Comparison of ENCODE assay signal across 17 mouse cellular contexts in the genomic region with DNA sequence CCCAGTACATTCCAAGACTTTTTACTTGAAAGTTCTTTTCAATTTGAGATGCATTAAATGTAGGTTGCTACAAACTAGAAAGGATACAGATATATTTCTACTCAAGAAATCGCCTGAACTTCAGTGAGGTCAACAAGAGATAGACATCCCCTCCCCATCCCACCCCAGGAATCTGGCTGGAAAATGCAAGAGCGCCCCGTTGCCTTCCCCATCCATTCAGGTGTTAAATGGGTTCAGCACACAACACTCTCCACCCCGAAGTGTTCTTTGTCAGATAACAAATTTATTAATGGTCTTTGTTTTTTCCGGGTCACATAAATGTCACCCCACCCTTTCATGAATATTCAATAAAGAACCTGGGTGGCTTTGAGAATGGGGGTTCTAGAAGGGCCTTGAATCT.
DNase-seq lines count a peak whose midpoint lies in the region; ATAC-seq and TF ChIP-seq lines count a peak whose summit lies in the region.
"Had no signal": no experiment of that assay in that cellular context is flagged by ENCODE, and none has a peak within 500 bp of the region (broad histone marks: within the 10 kb centered on the region; RNA-seq: fewer than 3 reads in every experiment).

No protein-coding gene starts in this region.

- TF ChIP-seq RAD21 in CH12.LX (IDR thresholded peaks at IDR 0.05; ENCODE audit: low read depth, low read length): no peak

- H3K4me1 ChIP-seq in CH12.LX (ENCODE audit: control insufficient read depth in 1 of 2, insufficient read depth in 2 of 2) (peaks cover 6 to 51% of the 10 kb centered on the region in 2 experiments), ES-Bruce4 (ENCODE audit: control insufficient read depth, insufficient read depth, low read length) (peaks cover 11% of the 10 kb centered on the region)
- peaks cover 42% of the 10 kb centered on the region for H3K4me1 ChIP-seq in forebrain, embryonic 12.5 days

- TF ChIP-seq POLR2A in CH12.LX (IDR thresholded peaks at IDR 0.05; ENCODE audit: low read depth, low read length) (no peak), ES-Bruce4 (IDR thresholded peaks at IDR 0.05; ENCODE audit: insufficient read depth, low read length) (no peak), myocyte (IDR thresholded peaks at IDR 0.05; ENCODE audit: insufficient read length, low read depth) (no peak)

- H3K4me3 ChIP-seq in CH12.LX (replicated peaks in 1 of 3; ENCODE audit: low read depth in 2 of 3, low read length in 2 of 3, poor library complexity in 1 of 3) (peak overlapping the region in 1 of 3 experiments; percentile 57), ES-Bruce4 (ENCODE audit: low read depth, low read length) (no peak overlapping the region), myocyte (peak overlapping the region; percentile 63)
- no peak overlapping the region for H3K4me3 ChIP-seq in forebrain, embryonic 12.5 days (replicated peaks)

- H3ac ChIP-seq in myocyte (ENCODE audit: control insufficient read depth, insufficient read length): no peak overlapping the region

- H3K79me2 ChIP-seq in CH12.LX (replicated peaks; ENCODE audit: control insufficient read depth, extremely low read depth, insufficient read depth, poor library complexity, severe bottlenecking) (peaks cover 89% of the 10 kb centered on the region), myocyte (ENCODE audit: control insufficient read depth, insufficient read depth) (peaks cover 28% of the 10 kb centered on the region)

- TF ChIP-seq EP300 in CH12.LX (IDR thresholded peaks at IDR 0.05; ENCODE audit: low read length): no peak
- TF ChIP-seq EP300 in ES-Bruce4 (IDR thresholded peaks at IDR 0.05; ENCODE audit: insufficient read depth, low read depth, low read length): peak; percentile 94

- DNase-seq in CH12.LX (ENCODE audit: extremely low read depth): no peak
- DNase-seq in R1 (ENCODE audit: low read depth, low spot score): peak; percentile 81
- DNase-seq in ovary, adult 18-20 months (ENCODE audit: low spot score): no peak
- DNase-seq: adrenal gland, postnatal 36 days; cerebellum, adult 11 months; cerebellum, adult 2 months; cerebellum, postnatal 36 days; gastrocnemius, postnatal 36 days had no signal

- H3K9me3 ChIP-seq in CH12.LX (replicated peaks; ENCODE audit: low read length) (no peaks in the 10 kb centered on the region), ES-Bruce4 (replicated peaks; ENCODE audit: control insufficient read depth, insufficient read depth, low read length, poor library complexity, severe bottlenecking) (no peaks in the 10 kb centered on the region)
- no peaks in the 10 kb centered on the region for H3K9me3 ChIP-seq in forebrain, embryonic 12.5 days
- H3K9me3 ChIP-seq: embryonic facial prominence, embryonic 12.5 days; embryonic facial prominence, embryonic 15.5 days; forebrain, embryonic 15.5 days; hindbrain, embryonic 12.5 days; hindbrain, embryonic 15.5 days had no signal

- H3K36me3 ChIP-seq in CH12.LX (replicated peaks in 1 of 2; ENCODE audit: control insufficient read depth in 1 of 2, insufficient read depth in 1 of 2, low read length in 1 of 2) (peaks cover 8 to 11% of the 10 kb centered on the region in 2 experiments), ES-Bruce4 (ENCODE audit: control insufficient read depth, insufficient read depth, low read length, poor library complexity, severe bottlenecking) (no peaks in the 10 kb centered on the region), myocyte (ENCODE audit: control insufficient read depth, insufficient read depth) (no peaks in the 10 kb centered on the region)
- H3K36me3 ChIP-seq in forebrain, embryonic 12.5 days (replicated peaks): no peaks in the 10 kb centered on the region
- H3K36me3 ChIP-seq: embryonic facial prominence, embryonic 12.5 days; embryonic facial prominence, embryonic 15.5 days; forebrain, embryonic 15.5 days; hindbrain, embryonic 12.5 days; hindbrain, embryonic 15.5 days had no signal

- no peak for ATAC-seq in forebrain, embryonic 12.5 days (ENCODE audit: low FRiP score)
- ATAC-seq: CD4-positive, CD25-positive, alpha-beta regulatory T cell, adult 4 months had no signal

- 7% methylated on average over 5 of the region's 5 CpGs for WGBS in forebrain, embryonic 12.5 days

- H3K27ac ChIP-seq in CH12.LX (ENCODE audit: insufficient read depth, low read depth) (no peak overlapping the region), ES-Bruce4 (ENCODE audit: insufficient read depth, low read length) (peak overlapping the region; percentile 80; the same call in 1 of the 2 replicates)
- no peak overlapping the region for H3K27ac ChIP-seq in forebrain, embryonic 12.5 days

- H3K4me2 ChIP-seq in CH12.LX (ENCODE audit: insufficient read depth, low read depth, poor library complexity, severe bottlenecking) (peak overlapping the region; percentile 45), myocyte (ENCODE audit: low read depth) (no peak overlapping the region)
- H3K4me2 ChIP-seq in forebrain, embryonic 12.5 days: no peak overlapping the region

- dilution Hi-C loops in CH12.LX (cut with MboI; ENCODE audit: extremely low pct_ligation_motif_present, extremely low pct_unique_long_range_greater_than_20kb, low sequenced_read_pairs): no loop called here

- TF ChIP-seq CTCF in CH12.LX (conservative IDR thresholded peaks at IDR 0.05 in 1 of 2, IDR thresholded peaks at IDR 0.05 in 1 of 2; ENCODE audit: low read depth in 2 of 2, low read length in 2 of 2): no peak
- no peak for TF ChIP-seq CTCF in ES-Bruce4 (IDR thresholded peaks at IDR 0.05; ENCODE audit: low read depth, low read length)

- in situ Hi-C loops in CH12.LX (cut with MboI; ENCODE audit: low pct_ligation_motif_present, low pct_unique_long_range_greater_than_20kb, low sequenced_read_pairs): no loop called here

- H3K27me3 ChIP-seq in CH12.LX (replicated peaks) (no peaks in the 10 kb centered on the region), ES-Bruce4 (ENCODE audit: control insufficient read depth, insufficient read depth, low read length, poor library complexity, severe bottlenecking) (no peaks in the 10 kb centered on the region), myocyte (ENCODE audit: control insufficient read depth, insufficient read depth, insufficient read length) (no peaks in the 10 kb centered on the region)
- no peaks in the 10 kb centered on the region for H3K27me3 ChIP-seq in forebrain, embryonic 12.5 days
- H3K27me3 ChIP-seq: embryonic facial prominence, embryonic 15.5 days; forebrain, embryonic 15.5 days had no signal

- peak overlapping the region; percentile 38; the same call in 1 of the 2 replicates for H3K9ac ChIP-seq in CH12.LX (ENCODE audit: insufficient read depth, low read depth)
- H3K9ac ChIP-seq in ES-Bruce4 (ENCODE audit: low read depth, poor library complexity, severe bottlenecking): no peak overlapping the region
- no peak overlapping the region for H3K9ac ChIP-seq in forebrain, embryonic 12.5 days

TF ChIP-seq in CH12.LX, 34 proteins besides CTCF, POLR2A, EP300 and RAD21:
- TF ChIP-seq E2F4 (IDR thresholded peaks at IDR 0.05; ENCODE audit: insufficient replicate concordance, low read depth, low read length) (no peak), MEF2A (IDR thresholded peaks at IDR 0.05; ENCODE audit: borderline replicate concordance, low read depth, low read length) (no peak), TCF12 (IDR thresholded peaks at IDR 0.05; ENCODE audit: low read depth, low read length) (no peak), NRF1 (IDR thresholded peaks at IDR 0.05; ENCODE audit: low read depth, low read length) (no peak), ELF1 (IDR thresholded peaks at IDR 0.05; ENCODE audit: low read depth, low read length) (no peak; the same call in 1 of the 2 replicates), JUN (IDR thresholded peaks at IDR 0.05; ENCODE audit: insufficient read depth, low read depth, low read length) (no peak), ZNF384 (IDR thresholded peaks at IDR 0.05; ENCODE audit: low read depth, low read length) (no peak), USF2 (conservative IDR thresholded peaks at IDR 0.05; ENCODE audit: low read depth, low read length) (no peak), IRF4 (IDR thresholded peaks at IDR 0.05; ENCODE audit: low read depth, low read length) (no peak), KAT2A (IDR thresholded peaks at IDR 0.05; ENCODE audit: insufficient replicate concordance, low read length) (no peak), SIN3A (IDR thresholded peaks at IDR 0.05; ENCODE audit: low read length) (no peak)

TF ChIP-seq in myocyte, 11 proteins besides CTCF, POLR2A, EP300 and RAD21:
- TF ChIP-seq USF1 (IDR thresholded peaks at IDR 0.05; ENCODE audit: low read depth) (no peak), MYOD1 (IDR thresholded peaks at IDR 0.05; ENCODE audit: control insufficient read depth in 1 of 3, insufficient read length in 2 of 3, low read depth in 2 of 3) (no peak), MYOG (IDR thresholded peaks at IDR 0.05; ENCODE audit: control insufficient read depth in 1 of 3, insufficient read depth in 1 of 3, insufficient read length in 2 of 3, low read depth in 2 of 3) (no peak), REST (IDR thresholded peaks at IDR 0.05; ENCODE audit: insufficient read depth, insufficient read length) (no peak), E2F4 (IDR thresholded peaks at IDR 0.05; ENCODE audit: insufficient read depth) (no peak), MAX (IDR thresholded peaks at IDR 0.05; ENCODE audit: low read depth) (no peak), SRF (IDR thresholded peaks at IDR 0.05; ENCODE audit: control insufficient read depth, insufficient read length, low read depth) (no peak), POLR2AphosphoS2 (IDR thresholded peaks at IDR 0.05; ENCODE audit: insufficient read length, low read depth) (no peak), CEBPB (IDR thresholded peaks at IDR 0.05; ENCODE audit: insufficient read depth, poor library complexity, severe bottlenecking) (no peak), TCF12 (IDR thresholded peaks at IDR 0.05; ENCODE audit: insufficient read depth, poor library complexity, severe bottlenecking) (no peak), TCF3 (IDR thresholded peaks at IDR 0.05; ENCODE audit: insufficient read length, low read depth) (no peak)
TF ChIP-seq in myocyte: peak in this region for 0.
